Mouse (Mus musculus) CH12.LX (cell line): ENCODE results near the gene Foxp1. TPM values are rescaled to one million over a fixed set of nuclear protein-coding genes. Genes with fewer than 3 reads are reported as not detected.
A peak's percentile ranks its signal among the peaks of the same experiment; 100 is the strongest.

Experiments
- DNase-seq: peaks from one replicate; pipeline ENCODE4 v3.0.0-alpha.2; 2013; ENCODE audit errors: extremely low read depth
- H3K27ac ChIP-seq: 2 replicates; pipeline ENCODE4 v1.5.1; 2012; ENCODE audit warnings: low read depth, mild to moderate bottlenecking, control low read depth, moderate library complexity; ENCODE audit not compliant: insufficient read depth
- H3K27me3 ChIP-seq: replicated peaks from 2 replicates; pipeline ENCODE3; 2012; ENCODE audit warnings: inconsistent platforms
- H3K36me3 ChIP-seq, 2 experiments: replicated peaks in 1 of 2; 2 replicates each; pipeline versions ENCODE3 to v1.6.1; 2012; ENCODE audit warnings: inconsistent platforms in 1 of 2, low read length in 1 of 2, mild to moderate bottlenecking in 1 of 2, mixed read lengths in 1 of 2, moderate library complexity in 1 of 2; ENCODE audit not compliant: control insufficient read depth in 1 of 2, insufficient read depth in 1 of 2
- H3K4me1 ChIP-seq, 2 experiments: 2 replicates each; pipeline ENCODE4 v1.6.1; 2012; ENCODE audit warnings: inconsistent platforms in 1 of 2, moderate library complexity in 1 of 2; ENCODE audit not compliant: insufficient read depth in 2 of 2, control insufficient read depth in 1 of 2
- H3K4me2 ChIP-seq: 2 replicates; pipeline ENCODE4 v1.6.1; 2012; ENCODE audit warnings: low read depth, mild to moderate bottlenecking, control low read depth; ENCODE audit not compliant: poor library complexity, insufficient read depth, severe bottlenecking
- H3K4me3 ChIP-seq, 3 experiments: fragments of 150-350 bp in 1 of 3; sonication (generic) in 1 of 3; replicated peaks in 1 of 3; 2 replicates each; pipeline versions ENCODE3 to v1.5.1; 2011 to 2012; ENCODE audit warnings: low read depth in 2 of 3, low read length in 2 of 3, mild to moderate bottlenecking in 2 of 3, moderate library complexity in 2 of 3, control low read depth in 1 of 3, improper control_type of control experiment in 1 of 3, inconsistent platforms in 1 of 3, mixed read lengths in 1 of 3; ENCODE audit not compliant: poor library complexity in 1 of 3
- H3K79me2 ChIP-seq: replicated peaks from 2 replicates; pipeline ENCODE4 v1.6.1; 2012; ENCODE audit warnings: mild to moderate bottlenecking, moderate library complexity; ENCODE audit not compliant: control insufficient read depth, poor library complexity, insufficient read depth, severe bottlenecking; ENCODE audit errors: extremely low read depth
- H3K9ac ChIP-seq: 2 replicates; pipeline ENCODE4 v1.6.1; 2012; ENCODE audit warnings: low read depth, mild to moderate bottlenecking, control low read depth, moderate library complexity; ENCODE audit not compliant: insufficient read depth
- H3K9me3 ChIP-seq: replicated peaks from 2 replicates; pipeline ENCODE3; 2012; ENCODE audit warnings: low read length, inconsistent platforms, mixed read lengths
- BHLHE40 ChIP-seq: IDR thresholded peaks from 2 replicates; pipeline ENCODE4 v1.6.1; 2011; ENCODE audit warnings: mild to moderate bottlenecking, low read depth, low read length, improper control_type of control experiment
- CHD1 ChIP-seq: IDR thresholded peaks from 2 replicates; pipeline ENCODE4 v1.6.1; 2012; ENCODE audit warnings: low read depth, low read length, improper control_type of control experiment, inconsistent platforms
- CHD2 ChIP-seq: IDR thresholded peaks from 2 replicates; pipeline ENCODE4 v1.6.1; 2011; ENCODE audit warnings: low read length, improper control_type of control experiment
- E2F4 ChIP-seq: IDR thresholded peaks from 2 replicates; pipeline ENCODE4 v1.6.1; 2011; ENCODE audit warnings: low read depth, low read length, improper control_type of control experiment; ENCODE audit not compliant: insufficient replicate concordance
- ELF1 ChIP-seq: IDR thresholded peaks from 2 replicates; pipeline ENCODE4 v1.6.1; 2014; ENCODE audit warnings: low read depth, mild to moderate bottlenecking, inconsistent platforms, low read length, improper control_type of control experiment
- EP300 ChIP-seq: IDR thresholded peaks from 2 replicates; pipeline ENCODE4 v1.6.1; 2011; ENCODE audit warnings: low read length, improper control_type of control experiment
- ETS1 ChIP-seq: conservative IDR thresholded peaks from 2 replicates; pipeline ENCODE4 v1.6.1; 2012; ENCODE audit warnings: low read depth, mild to moderate bottlenecking, inconsistent platforms, low read length, improper control_type of control experiment, moderate library complexity
- GABPA ChIP-seq: IDR thresholded peaks from 2 replicates; pipeline ENCODE4 v1.6.1; 2012; ENCODE audit warnings: low read depth, low read length, improper control_type of control experiment, inconsistent platforms; ENCODE audit not compliant: insufficient replicate concordance
- HCFC1 ChIP-seq: IDR thresholded peaks from 2 replicates; pipeline ENCODE4 v1.6.1; 2012; ENCODE audit warnings: low read depth, mild to moderate bottlenecking, inconsistent platforms, low read length, improper control_type of control experiment
- IRF4 ChIP-seq: IDR thresholded peaks from 2 replicates; pipeline ENCODE4 v1.6.1; 2014; ENCODE audit warnings: low read depth, mild to moderate bottlenecking, inconsistent platforms, low read length, improper control_type of control experiment
- JUN ChIP-seq: IDR thresholded peaks from 2 replicates; pipeline ENCODE4 v1.6.1; 2011; ENCODE audit warnings: low read depth, mild to moderate bottlenecking, low read length, improper control_type of control experiment, moderate library complexity; ENCODE audit not compliant: insufficient read depth
- JUND ChIP-seq: conservative IDR thresholded peaks from 2 replicates; pipeline ENCODE4 v1.6.1; 2011; ENCODE audit warnings: low read depth, low read length, improper control_type of control experiment
- MAFK ChIP-seq: IDR thresholded peaks from 2 replicates; pipeline ENCODE4 v1.6.1; 2011; ENCODE audit warnings: low read length, improper control_type of control experiment; ENCODE audit not compliant: insufficient replicate concordance
- MXI1 ChIP-seq: IDR thresholded peaks from 2 replicates; pipeline ENCODE4 v1.6.1; 2011; ENCODE audit warnings: mild to moderate bottlenecking, low read depth, low read length, improper control_type of control experiment
- POLR2A ChIP-seq: IDR thresholded peaks from 2 replicates; pipeline ENCODE4 v1.6.1; 2011; ENCODE audit warnings: low read depth, mild to moderate bottlenecking, improper control_type of control experiment, low read length
- POLR2AphosphoS2 ChIP-seq: IDR thresholded peaks from 2 replicates; pipeline ENCODE4 v1.6.1; 2011; ENCODE audit warnings: low read depth, low read length, improper control_type of control experiment
- RAD21 ChIP-seq: IDR thresholded peaks from 2 replicates; pipeline ENCODE4 v1.6.1; 2011; ENCODE audit warnings: low read depth, mild to moderate bottlenecking, low read length, improper control_type of control experiment, moderate library complexity
- RCOR1 ChIP-seq: conservative IDR thresholded peaks from 2 replicates; pipeline ENCODE4 v1.6.1; 2012; ENCODE audit warnings: low read depth, mild to moderate bottlenecking, inconsistent platforms, low read length, improper control_type of control experiment
- SIN3A ChIP-seq: IDR thresholded peaks from 2 replicates; pipeline ENCODE4 v1.6.1; 2012; ENCODE audit warnings: low read length, improper control_type of control experiment, inconsistent platforms
- SMC3 ChIP-seq: IDR thresholded peaks from 2 replicates; pipeline ENCODE4 v1.6.1; 2011; ENCODE audit warnings: low read depth, low read length, improper control_type of control experiment
- TBP ChIP-seq: conservative IDR thresholded peaks from 2 replicates; pipeline ENCODE4 v1.6.1; 2011; ENCODE audit warnings: low read depth, low read length, improper control_type of control experiment
- TCF12 ChIP-seq: IDR thresholded peaks from 2 replicates; pipeline ENCODE4 v1.6.1; 2014; ENCODE audit warnings: low read depth, mild to moderate bottlenecking, inconsistent platforms, low read length, improper control_type of control experiment
- USF2 ChIP-seq: conservative IDR thresholded peaks from 2 replicates; pipeline ENCODE4 v1.6.1; 2011; ENCODE audit warnings: low read depth, low read length, improper control_type of control experiment
- ZMIZ1 ChIP-seq: IDR thresholded peaks from 2 replicates; pipeline ENCODE4 v1.6.1; 2012; ENCODE audit warnings: low read depth, mild to moderate bottlenecking, inconsistent platforms, low read length, improper control_type of control experiment
- ZNF384 ChIP-seq: IDR thresholded peaks from 2 replicates; pipeline ENCODE4 v1.6.1; 2012; ENCODE audit warnings: low read depth, low read length, improper control_type of control experiment, inconsistent platforms
- dilution Hi-C: fragments of 300-500 bp; cut with MboI; formaldehyde crosslinking; loops from 2 replicates; pipeline ENCODE4 v1.14.3; 2020; ENCODE audit warnings: low sequenced_read_pairs; ENCODE audit not compliant: extremely low pct_unique_long_range_greater_than_20kb, extremely low pct_ligation_motif_present
- in situ Hi-C: fragments of 300-500 bp; cut with MboI; formaldehyde crosslinking; loops from 3 replicates; pipeline ENCODE4 v1.14.3; 2019; ENCODE audit warnings: low sequenced_read_pairs, low pct_ligation_motif_present, low pct_unique_long_range_greater_than_20kb, mixed read lengths
- polyA plus RNA-seq: library from polyadenylated mRNA; unstranded; fragments of >175 nt; gene quantifications from 2 replicates; pipeline ENCODE4 v1.2.1, GENCODE M21; 2012; ENCODE audit warnings: low read depth; ENCODE audit not compliant: insufficient read length
- total RNA-seq, 2 experiments: library from RNA; depleted of rRNA; stranded (reverse); fragments of 300-350 nt in 1 of 2; fragments of >200 nt in 1 of 2; gene quantifications; 2 replicates each; pipeline ENCODE4 v1.2.3; 2012 to 2014

The Foxp1 gene
- total and polyA plus RNA-seq, 3 experiments: 66.5 to 105 (median 87.4) TPM

DNA sequence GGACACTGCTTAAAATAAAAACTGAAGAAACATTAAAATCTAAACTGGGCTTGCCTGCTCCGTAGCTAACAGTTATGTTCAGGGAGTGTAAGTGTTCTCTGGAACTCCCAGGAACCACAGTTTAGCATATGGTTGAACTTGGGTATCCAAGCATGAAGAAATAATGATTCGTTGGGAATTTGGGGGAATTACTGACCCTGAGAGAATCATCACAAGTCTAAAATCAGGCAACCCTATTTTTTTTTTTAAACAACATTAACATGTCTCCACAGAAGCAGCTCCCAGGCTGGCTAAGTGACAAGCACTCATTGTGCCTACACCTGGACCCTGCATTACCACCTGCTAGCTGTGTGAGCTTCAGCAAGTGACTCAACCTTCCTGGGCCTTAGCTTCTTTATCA is 430.7 kb downstream of the Foxp1 start:
- H3K9ac ChIP-seq: peak overlapping the region; percentile 89
- H3K27ac ChIP-seq: peak overlapping the region; percentile 47; the same call in 1 of the 2 replicates
- DNase-seq: no peak
- peak overlapping the region; percentile 93 for H3K4me2 ChIP-seq
- peaks cover 30 to 45% of the 10 kb centered on the region in 2 experiments for H3K36me3 ChIP-seq
- no peaks in the 10 kb centered on the region for H3K9me3 ChIP-seq
- no peaks in the 10 kb centered on the region for H3K27me3 ChIP-seq
- H3K4me3 ChIP-seq: peak overlapping the region; percentile 8 to 86 (median 74)
- dilution Hi-C loops: no loop called here
- 0 out of 2 replicates have a peak, but pooled peaks have one; percentile 19 for TF ChIP-seq MAFK
- TF ChIP-seq E2F4: no peak
- TF ChIP-seq ZNF384: peak; percentile 77
- peak; percentile 23; the same call in 1 of the 2 replicates for TF ChIP-seq CHD2
- TF ChIP-seq ZMIZ1: 0 out of 2 replicates have a peak, but pooled peaks have one; percentile 38
- TF ChIP-seq RCOR1: no peak
- TF ChIP-seq IRF4: peak; percentile 46; the same call in 1 of the 2 replicates
- TF ChIP-seq EP300: peak; percentile 65; the same call in 1 of the 2 replicates
- TF ChIP-seq HCFC1: no peak
- TF ChIP-seq BHLHE40: peak; percentile 30; the same call in 1 of the 2 replicates
- no peak for TF ChIP-seq JUND
- TF ChIP-seq MXI1: peak; percentile 52; the same call in 1 of the 2 replicates
- no peak for TF ChIP-seq POLR2A
- TF ChIP-seq RAD21: no peak
- peak; percentile 67; the same call in 1 of the 2 replicates for TF ChIP-seq CHD1
- no peak for TF ChIP-seq GABPA
- TF ChIP-seq POLR2AphosphoS2: no peak
- peak; percentile 63; the same call in 1 of the 2 replicates for TF ChIP-seq ETS1
- 0 out of 2 replicates have a peak, but pooled peaks have one; percentile 9 for TF ChIP-seq TBP
- peak; percentile 59; the same call in 1 of the 2 replicates for TF ChIP-seq TCF12
- TF ChIP-seq SMC3: no peak
- TF ChIP-seq USF2: no peak
- TF ChIP-seq JUN: no peak
- TF ChIP-seq ELF1: no peak
- TF ChIP-seq SIN3A: peak; percentile 56
- in situ Hi-C loops: no loop called here
- peaks cover 89% of the 10 kb centered on the region for H3K79me2 ChIP-seq
- peaks cover 13 to 63% of the 10 kb centered on the region in 2 experiments for H3K4me1 ChIP-seq
